Mouse (Mus musculus): Measurements from ENCODE around the gene B4galt5. TPM values are rescaled to one million over a fixed set of nuclear protein-coding genes. Genes with fewer than 3 reads are reported as not detected.
A peak's percentile ranks its signal among the peaks of the same experiment; 100 is the strongest.

Gene B4galt5
- polyA plus RNA-seq, 1 experiment from 2014 or later, result 19.8 TPM

- Histone ChIP-seq H3K9ac (ENCODE audit: low read length) (no peak overlapping the region), H3K36me3 (ENCODE audit: control insufficient read depth, insufficient read depth, low read length) (peaks cover 2% of the 10 kb centered on the region; the same call in 1 of the 2 replicates), H3K27me3 (ENCODE audit: control insufficient read depth, insufficient read depth, low read length) (no peaks in the 10 kb centered on the region), H3K4me3 (ENCODE audit: low read depth, low read length) (no peak overlapping the region), H3K4me2 (no peak overlapping the region), H3K4me1 (ENCODE audit: control insufficient read depth, insufficient read depth, low read length) (peaks cover 2% of the 10 kb centered on the region; the same call in 1 of the 2 replicates), H3K27ac (ENCODE audit: low read depth, low read length) (no peak overlapping the region), H3K9me3 (ENCODE audit: control insufficient read depth, low read length) (no peaks in the 10 kb centered on the region)
- no peak for DNase-seq (ENCODE audit: low spot score, missing footprints)
- ATAC-seq (ENCODE audit: low FRiP score), result no peak
- WGBS, result 92% methylated on average over 16 of the region's 16 CpGs
These were observed 44.2 kb downstream of the B4galt5 start for GRCm38 (mm10) chr2:167304651-167305381.

- ATAC-seq (ENCODE audit: low FRiP score), result no peak
- DNase-seq (ENCODE audit: low spot score, missing footprints), result peak; percentile 54
- Histone ChIP-seq H3K4me2 (no peak overlapping the region), H3K9ac (ENCODE audit: low read length) (no peak overlapping the region), H3K36me3 (ENCODE audit: control insufficient read depth, insufficient read depth, low read length) (peaks cover 5% of the 10 kb centered on the region; the same call in 1 of the 2 replicates), H3K27me3 (ENCODE audit: control insufficient read depth, insufficient read depth, low read length) (no peaks in the 10 kb centered on the region), H3K27ac (ENCODE audit: low read depth, low read length) (no peak overlapping the region), H3K4me3 (ENCODE audit: low read depth, low read length) (no peak overlapping the region), H3K4me1 (ENCODE audit: control insufficient read depth, insufficient read depth, low read length) (peaks cover 4% of the 10 kb centered on the region), H3K9me3 (ENCODE audit: control insufficient read depth, low read length) (no peaks in the 10 kb centered on the region)
- WGBS, result 92% methylated on average over 6 of the region's 6 CpGs
These were observed 45.2 kb downstream of the B4galt5 start for GRCm38 (mm10) chr2:167303806-167304205.

GRCm38 (mm10) chr2:167303196-167303595 lies 45.8 kb downstream of the B4galt5 start:
- Histone ChIP-seq H3K4me3 (ENCODE audit: low read depth, low read length) (no peak overlapping the region), H3K4me1 (ENCODE audit: control insufficient read depth, insufficient read depth, low read length) (peaks cover 4% of the 10 kb centered on the region), H3K4me2 (no peak overlapping the region), H3K27me3 (ENCODE audit: control insufficient read depth, insufficient read depth, low read length) (no peaks in the 10 kb centered on the region), H3K27ac (ENCODE audit: low read depth, low read length) (no peak overlapping the region), H3K36me3 (ENCODE audit: control insufficient read depth, insufficient read depth, low read length) (peaks cover 5% of the 10 kb centered on the region; the same call in 1 of the 2 replicates), H3K9me3 (ENCODE audit: control insufficient read depth, low read length) (no peaks in the 10 kb centered on the region), H3K9ac (ENCODE audit: low read length) (no peak overlapping the region)
- WGBS, result 87% methylated on average over 8 of the region's 8 CpGs
- DNase-seq (ENCODE audit: low spot score, missing footprints), result peak; percentile 37
- no peak for ATAC-seq (ENCODE audit: low FRiP score)

- 90% methylated on average over 1 of the region's 1 CpGs for WGBS
- no peak for ATAC-seq (ENCODE audit: low FRiP score)
- Histone ChIP-seq H3K4me3 (ENCODE audit: low read depth, low read length) (no peak overlapping the region), H3K9ac (ENCODE audit: low read length) (no peak overlapping the region), H3K9me3 (ENCODE audit: control insufficient read depth, low read length) (no peaks in the 10 kb centered on the region), H3K27ac (ENCODE audit: low read depth, low read length) (no peak overlapping the region), H3K4me2 (no peak overlapping the region), H3K27me3 (ENCODE audit: control insufficient read depth, insufficient read depth, low read length) (no peaks in the 10 kb centered on the region), H3K4me1 (ENCODE audit: control insufficient read depth, insufficient read depth, low read length) (peaks cover 4% of the 10 kb centered on the region), H3K36me3 (ENCODE audit: control insufficient read depth, insufficient read depth, low read length) (peaks cover 5% of the 10 kb centered on the region; the same call in 1 of the 2 replicates)
- peak; percentile 21 for DNase-seq (ENCODE audit: low spot score, missing footprints)
These were observed 46.3 kb downstream of the B4galt5 start for GRCm38 (mm10) chr2:167302641-167303040.

DNA sequence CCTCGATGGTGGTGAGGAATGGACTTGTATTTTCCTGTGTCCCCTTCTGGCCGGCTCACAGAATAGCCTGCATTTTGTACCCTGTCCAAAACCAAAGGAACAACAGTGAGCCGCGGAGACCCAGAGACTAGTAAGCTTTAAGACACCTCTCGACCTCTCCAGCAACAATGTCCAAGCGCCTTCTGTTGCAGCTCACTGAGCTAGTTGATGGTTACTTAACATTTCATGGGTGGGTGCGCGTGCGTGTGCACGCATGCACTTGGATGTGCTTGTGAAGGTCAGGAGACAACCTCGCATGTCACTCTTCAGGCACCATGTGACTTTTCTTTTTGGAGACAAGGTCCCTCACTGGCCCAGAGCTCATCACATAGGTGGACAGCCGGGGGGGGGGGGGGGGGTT lies 47.0 kb downstream of the B4galt5 start:
- DNase-seq (ENCODE audit: low spot score, missing footprints) (peak; percentile 19), ATAC-seq (ENCODE audit: low FRiP score) (no peak)
- Histone ChIP-seq H3K27ac (ENCODE audit: low read depth, low read length) (no peak overlapping the region), H3K9me3 (ENCODE audit: control insufficient read depth, low read length) (no peaks in the 10 kb centered on the region), H3K9ac (ENCODE audit: low read length) (no peak overlapping the region), H3K4me3 (ENCODE audit: low read depth, low read length) (no peak overlapping the region), H3K4me1 (ENCODE audit: control insufficient read depth, insufficient read depth, low read length) (peaks cover 4% of the 10 kb centered on the region), H3K4me2 (no peak overlapping the region), H3K27me3 (ENCODE audit: control insufficient read depth, insufficient read depth, low read length) (no peaks in the 10 kb centered on the region), H3K36me3 (ENCODE audit: control insufficient read depth, insufficient read depth, low read length) (peaks cover 5% of the 10 kb centered on the region; the same call in 1 of the 2 replicates)
- WGBS, result 92% methylated on average over 12 of the region's 12 CpGs

- H3K4me3 ChIP-seq (ENCODE audit: low read depth, low read length), result no peak overlapping the region
- peaks cover 4% of the 10 kb centered on the region for H3K4me1 ChIP-seq (ENCODE audit: control insufficient read depth, insufficient read depth, low read length)
- ATAC-seq (ENCODE audit: low FRiP score) (no peak), DNase-seq (ENCODE audit: low spot score, missing footprints) (peak; percentile 72)
- no peaks in the 10 kb centered on the region for H3K27me3 ChIP-seq (ENCODE audit: control insufficient read depth, insufficient read depth, low read length)
- WGBS, result 90% methylated on average over 7 of the region's 7 CpGs
- H3K27ac ChIP-seq (ENCODE audit: low read depth, low read length), result no peak overlapping the region
- H3K9ac ChIP-seq (ENCODE audit: low read length), result no peak overlapping the region
- no peaks in the 10 kb centered on the region for H3K9me3 ChIP-seq (ENCODE audit: control insufficient read depth, low read length)
- no peak overlapping the region for H3K4me2 ChIP-seq
- peaks cover 4% of the 10 kb centered on the region; the same call in 1 of the 2 replicates for H3K36me3 ChIP-seq (ENCODE audit: control insufficient read depth, insufficient read depth, low read length)
These were observed 47.4 kb downstream of the B4galt5 start for GRCm38 (mm10) chr2:167301601-167302000.

DNA sequence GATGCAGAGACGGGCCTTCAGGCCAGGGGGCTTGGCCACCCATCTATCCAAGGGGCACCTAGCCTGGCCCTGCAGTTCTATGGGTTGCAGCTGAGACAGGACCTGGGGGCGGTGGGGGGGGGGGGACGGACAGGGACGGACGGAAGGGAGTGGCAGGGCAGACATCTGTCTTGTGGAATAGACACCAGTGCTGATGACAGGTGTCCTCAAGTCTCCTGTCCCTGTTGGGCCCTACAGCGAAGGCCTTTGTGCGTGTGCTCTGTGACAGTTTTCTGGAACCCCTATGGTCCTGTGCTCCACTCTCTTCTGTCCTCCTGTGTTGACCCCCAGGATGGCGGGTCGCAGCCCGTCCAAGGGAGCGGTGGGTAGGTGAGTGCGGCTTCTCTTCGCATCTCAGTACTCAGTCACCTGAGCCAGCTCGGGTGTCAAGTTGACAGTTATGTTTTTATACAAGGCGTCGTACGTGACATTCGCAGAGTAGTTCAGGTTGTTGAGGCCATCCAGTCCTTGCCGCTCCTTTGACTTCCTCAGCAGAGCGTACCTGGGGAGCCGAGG lies 48.0 kb downstream of the B4galt5 start:
- H3K9ac ChIP-seq (ENCODE audit: low read length), result no peak overlapping the region
- H3K4me3 ChIP-seq (ENCODE audit: low read depth, low read length), result no peak overlapping the region
- H3K4me2 ChIP-seq, result no peak overlapping the region
- peaks cover 4% of the 10 kb centered on the region for H3K4me1 ChIP-seq (ENCODE audit: control insufficient read depth, insufficient read depth, low read length)
- DNase-seq (ENCODE audit: low spot score, missing footprints), result peak; percentile 35
- ATAC-seq (ENCODE audit: low FRiP score), result no peak
- WGBS, result 91% methylated on average over 18 of the region's 21 CpGs
- H3K36me3 ChIP-seq (ENCODE audit: control insufficient read depth, insufficient read depth, low read length), result peaks cover 2% of the 10 kb centered on the region; the same call in 1 of the 2 replicates
- no peaks in the 10 kb centered on the region for H3K9me3 ChIP-seq (ENCODE audit: control insufficient read depth, low read length)
- H3K27ac ChIP-seq (ENCODE audit: low read depth, low read length), result no peak overlapping the region
- H3K27me3 ChIP-seq (ENCODE audit: control insufficient read depth, insufficient read depth, low read length), result no peaks in the 10 kb centered on the region

GRCm38 (mm10) chr2:167299861-167300667 lies 48.9 kb downstream of the B4galt5 start:
- no peak overlapping the region for H3K9ac ChIP-seq (ENCODE audit: low read length)
- H3K36me3 ChIP-seq (ENCODE audit: control insufficient read depth, insufficient read depth, low read length), result peaks cover 2% of the 10 kb centered on the region; the same call in 1 of the 2 replicates
- peak overlapping the region; percentile 40 for H3K27ac ChIP-seq (ENCODE audit: low read depth, low read length)
- no peaks in the 10 kb centered on the region for H3K27me3 ChIP-seq (ENCODE audit: control insufficient read depth, insufficient read depth, low read length)
- no peak overlapping the region for H3K4me2 ChIP-seq
- ATAC-seq (ENCODE audit: low FRiP score), result peak; percentile 14; the same call in 1 of the 2 replicates
- H3K4me3 ChIP-seq (ENCODE audit: low read depth, low read length), result no peak overlapping the region
- peak; percentile 78 for DNase-seq (ENCODE audit: low spot score, missing footprints)
- peaks cover 4% of the 10 kb centered on the region for H3K4me1 ChIP-seq (ENCODE audit: control insufficient read depth, insufficient read depth, low read length)
- H3K9me3 ChIP-seq (ENCODE audit: control insufficient read depth, low read length), result no peaks in the 10 kb centered on the region
- 87% methylated on average over 6 of the region's 6 CpGs for WGBS
